Comparison of ENCODE assay signal across 10 mouse cellular contexts in genomic region chr3:39443328-39443727, GRCm38 (mm10).
DNase-seq lines count a peak whose midpoint lies in the region; ATAC-seq and TF ChIP-seq lines count a peak whose summit lies in the region.
"Had no signal": no experiment of that assay in that cellular context is flagged by ENCODE, and none has a peak within 500 bp of the region (broad histone marks: within the 10 kb centered on the region; RNA-seq: fewer than 3 reads in every experiment).

No protein-coding gene starts in this region.

- no peaks in the 10 kb centered on the region for H3K36me3 ChIP-seq in midbrain, embryonic 15.5 days (replicated peaks)

- no peak overlapping the region for H3K4me2 ChIP-seq in midbrain, embryonic 15.5 days

- H3K27me3 ChIP-seq in midbrain, embryonic 15.5 days (replicated peaks), result no peaks in the 10 kb centered on the region

- ATAC-seq in midbrain, embryonic 15.5 days (replicated peaks), result peak; percentile 63; the same call in 1 of the 2 replicates
- ATAC-seq: Patski had no signal

- peak overlapping the region; percentile 10; the same call in 1 of the 2 replicates for H3K4me3 ChIP-seq in layer of hippocampus, adult 2 months
- H3K4me3 ChIP-seq in midbrain, embryonic 15.5 days, result no peak overlapping the region

- no peak overlapping the region for H3K9ac ChIP-seq in midbrain, embryonic 15.5 days

- H3K4me1 ChIP-seq in midbrain, embryonic 15.5 days, result no peaks in the 10 kb centered on the region

- no peak for TF ChIP-seq CTCF in layer of hippocampus, adult 2 months (conservative IDR thresholded peaks at IDR 0.05)

- H3K27ac ChIP-seq in layer of hippocampus, adult 2 months, result peak overlapping the region; percentile 41; the same call in 1 of the 2 replicates
- H3K27ac ChIP-seq in midbrain, embryonic 15.5 days, result no peak overlapping the region

- DNase-seq in cerebellum, postnatal 14 days, result peak; percentile 3 to 5
- no peak for DNase-seq in cerebellum, adult 9-11 months
- DNase-seq in layer of hippocampus, adult 2 months (ENCODE audit: low spot score in 2 of 2), result no peak
- DNase-seq in layer of hippocampus, adult 11-12 months (ENCODE audit: low spot score), result no peak
- peak; percentile 21 to 31 for DNase-seq in gastrocnemius, postnatal 36 days
- DNase-seq in right cerebral cortex, postnatal 36 days (ENCODE audit: low spot score in 2 of 2), result no peak
- no peak for DNase-seq in adrenal gland, adult (ENCODE audit: inconsistent age in 2 of 2, low spot score in 1 of 2)
- DNase-seq: heart, postnatal 36 days had no signal

- WGBS in midbrain, embryonic 15.5 days, result 40% methylated on average over 10 of the region's 10 CpGs

- intact Hi-C loops in gastrocnemius, postnatal 36 days (cut with DNase I), result no loop called here

- H3K9me3 ChIP-seq in midbrain, embryonic 15.5 days, result no peaks in the 10 kb centered on the region

Comparison
In these comparisons a context has a peak if more than half of its experiments do, and no peak if none do; other contexts are left out.
1. DNase-seq: peak in cerebellum, postnatal 14 days (2 of 2) and gastrocnemius, postnatal 36 days (2 of 2); none in cerebellum, adult 9-11 months (single experiment), layer of hippocampus, adult 2 months (0 of 2), layer of hippocampus, adult 11-12 months (single experiment), right cerebral cortex, postnatal 36 days (0 of 2) and adrenal gland, adult (0 of 2).